Mouse (Mus musculus) forebrain, embryonic 13.5 days (tissue): ENCODE data around the gene Dlg2. TPM values are rescaled to one million over a fixed set of nuclear protein-coding genes. Genes with fewer than 3 reads are reported as not detected.

ENCODE experiments used
- ATAC-seq: fragments of 200-750 bp; cut with Nextera tagmentation; 2 replicates; pipeline ENCODE4 v1.8.0; 2017
- H3K27ac ChIP-seq: fragments of 300-500 bp; sonication (generic); 2 replicates; pipeline ENCODE4 v1.5.1; 2015; ENCODE audit warnings: inconsistent platforms, mild to moderate bottlenecking, moderate library complexity
- H3K27me3 ChIP-seq: fragments of 300-500 bp; sonication (generic); 2 replicates; pipeline ENCODE4 v1.6.1; 2015; ENCODE audit warnings: mild to moderate bottlenecking, inconsistent platforms
- H3K36me3 ChIP-seq: fragments of 300-500 bp; sonication (generic); 2 replicates; pipeline ENCODE4 v1.6.1; 2015; ENCODE audit warnings: mild to moderate bottlenecking, inconsistent platforms; ENCODE audit not compliant: poor library complexity, severe bottlenecking
- H3K4me1 ChIP-seq: fragments of 300-500 bp; sonication (generic); 2 replicates; pipeline ENCODE4 v1.6.1; 2015; ENCODE audit warnings: inconsistent platforms
- H3K4me2 ChIP-seq: fragments of 300-500 bp; sonication (generic); 2 replicates; pipeline ENCODE4 v1.6.1; 2015; ENCODE audit warnings: inconsistent platforms, mild to moderate bottlenecking, moderate library complexity
- H3K4me3 ChIP-seq: fragments of 300-500 bp; sonication (generic); 2 replicates; pipeline ENCODE4 v1.5.1; 2015; ENCODE audit warnings: mild to moderate bottlenecking, inconsistent platforms
- H3K9ac ChIP-seq: fragments of 300-500 bp; sonication (generic); 2 replicates; pipeline ENCODE4 v1.6.1; 2015; ENCODE audit warnings: mild to moderate bottlenecking, inconsistent platforms
- H3K9me3 ChIP-seq: fragments of 300-500 bp; sonication (generic); replicated peaks from 2 replicates; pipeline ENCODE4 v1.6.1; 2016; ENCODE audit warnings: inconsistent platforms
- WGBS: fragments of 180-500 bp; shearing (Covaris S2); methylation state at CpG from one replicate; pipeline ENCODE4 v1.1.7; 2015; 5-methylcytosine and 5-hydroxymethylcytosine counted together
- polyA plus RNA-seq: library from polyadenylated mRNA; unstranded; fragments of >200 nt; fragmentation: Nextera tagmentation; extraction: Ambion mirVana; gene quantifications from 2 replicates; pipeline ENCODE4 v1.2.1, GENCODE M21; 2015

The Dlg2 gene
- polyA plus RNA-seq, 1 experiment from 2014 or later = 10.1 TPM

GRCm38 (mm10) chr7:91785871-91786270 lies 1309.4 kb downstream of the Dlg2 start:
- WGBS = 80% methylated on average over 3 of the region's 3 CpGs
- Histone ChIP-seq H3K9ac (no peak overlapping the region), H3K4me2 (no peak overlapping the region), H3K4me3 (no peak overlapping the region), H3K27ac (no peak overlapping the region), H3K4me1 (peaks cover 5% of the 10 kb centered on the region; the same call in 1 of the 2 replicates), H3K36me3 (no peaks in the 10 kb centered on the region), H3K27me3 (no peaks in the 10 kb centered on the region), H3K9me3 (no peaks in the 10 kb centered on the region)
- ATAC-seq = no peak

GRCm38 (mm10) chr7:91790949-91791564 lies 1314.6 kb downstream of the Dlg2 start:
- Histone ChIP-seq H3K9me3 (no peaks in the 10 kb centered on the region), H3K4me1 (no peaks in the 10 kb centered on the region), H3K27ac (no peak overlapping the region), H3K36me3 (no peaks in the 10 kb centered on the region), H3K4me2 (no peak overlapping the region), H3K27me3 (no peaks in the 10 kb centered on the region), H3K9ac (no peak overlapping the region), H3K4me3 (no peak overlapping the region)
- WGBS = 76% methylated on average over 4 of the region's 4 CpGs
- ATAC-seq = no peak

- Histone ChIP-seq H3K27ac (no peak overlapping the region), H3K9ac (no peak overlapping the region), H3K4me3 (no peak overlapping the region), H3K4me2 (no peak overlapping the region), H3K27me3 (no peaks in the 10 kb centered on the region), H3K4me1 (no peaks in the 10 kb centered on the region; the same call in 1 of the 2 replicates), H3K9me3 (no peaks in the 10 kb centered on the region), H3K36me3 (no peaks in the 10 kb centered on the region)
- 6% methylated on average over 4 of the region's 4 CpGs for WGBS
- ATAC-seq = 0 out of 2 replicates have a peak, but pooled peaks have one; percentile 36
These were observed 1330.2 kb downstream of the Dlg2 start for GRCm38 (mm10) chr7:91806632-91807031.

- WGBS = 23% methylated on average over 2 of the region's 2 CpGs
- H3K9ac ChIP-seq = no peak overlapping the region
- H3K4me3 ChIP-seq = no peak overlapping the region
- no peak overlapping the region for H3K27ac ChIP-seq
- H3K4me1 ChIP-seq = no peaks in the 10 kb centered on the region; the same call in 1 of the 2 replicates
- H3K4me2 ChIP-seq = no peak overlapping the region
- H3K9me3 ChIP-seq = no peaks in the 10 kb centered on the region
- H3K27me3 ChIP-seq = no peaks in the 10 kb centered on the region
- no peaks in the 10 kb centered on the region for H3K36me3 ChIP-seq
- ATAC-seq = no peak
These were observed 1334.3 kb downstream of the Dlg2 start for GRCm38 (mm10) chr7:91810774-91811173.

- Histone ChIP-seq H3K4me2 (no peak overlapping the region), H3K4me1 (no peaks in the 10 kb centered on the region), H3K27ac (no peak overlapping the region), H3K27me3 (no peaks in the 10 kb centered on the region), H3K9me3 (no peaks in the 10 kb centered on the region), H3K4me3 (no peak overlapping the region), H3K9ac (no peak overlapping the region), H3K36me3 (no peaks in the 10 kb centered on the region)
- WGBS = 76% methylated on average over 1 of the region's 1 CpGs
- ATAC-seq = no peak
These were observed 1341.5 kb downstream of the Dlg2 start for GRCm38 (mm10) chr7:91818004-91818403.

GRCm38 (mm10) chr7:91832207-91832606 lies 1355.7 kb downstream of the Dlg2 start:
- Histone ChIP-seq H3K4me3 (no peak overlapping the region), H3K27me3 (no peaks in the 10 kb centered on the region), H3K36me3 (no peaks in the 10 kb centered on the region), H3K9me3 (no peaks in the 10 kb centered on the region), H3K27ac (no peak overlapping the region), H3K9ac (no peak overlapping the region), H3K4me1 (no peaks in the 10 kb centered on the region), H3K4me2 (no peak overlapping the region)
- ATAC-seq = no peak
- WGBS = 84% methylated on average over 5 of the region's 5 CpGs

- 0 out of 2 replicates have a peak, but pooled peaks have one; percentile 19 for ATAC-seq
- Histone ChIP-seq H3K9me3 (no peaks in the 10 kb centered on the region), H3K4me3 (no peak overlapping the region), H3K4me2 (no peak overlapping the region), H3K27me3 (no peaks in the 10 kb centered on the region), H3K9ac (no peak overlapping the region), H3K27ac (no peak overlapping the region), H3K4me1 (no peaks in the 10 kb centered on the region), H3K36me3 (no peaks in the 10 kb centered on the region)
- 50% methylated on average over 1 of the region's 1 CpGs for WGBS
These were observed 1369.3 kb downstream of the Dlg2 start for GRCm38 (mm10) chr7:91845723-91846122.

GRCm38 (mm10) chr7:91849364-91849763 lies 1372.9 kb downstream of the Dlg2 start:
- ATAC-seq = no peak
- H3K4me2 ChIP-seq = no peak overlapping the region
- no peak overlapping the region for H3K4me3 ChIP-seq
- no peak overlapping the region for H3K9ac ChIP-seq
- no peaks in the 10 kb centered on the region for H3K27me3 ChIP-seq
- no peaks in the 10 kb centered on the region for H3K36me3 ChIP-seq
- H3K27ac ChIP-seq = no peak overlapping the region
- no peaks in the 10 kb centered on the region for H3K4me1 ChIP-seq
- no peaks in the 10 kb centered on the region for H3K9me3 ChIP-seq

- WGBS = 54% methylated on average over 4 of the region's 4 CpGs
- H3K9ac ChIP-seq = no peak overlapping the region
- no peak for ATAC-seq
These were observed 1377.2 kb downstream of the Dlg2 start for GRCm38 (mm10) chr7:91853653-91854052.

GRCm38 (mm10) chr7:91856931-91857330 lies 1380.5 kb downstream of the Dlg2 start:
- Histone ChIP-seq H3K27me3 (no peaks in the 10 kb centered on the region), H3K9me3 (no peaks in the 10 kb centered on the region)
- 93% methylated on average over 2 of the region's 2 CpGs for WGBS

More at GRCm38 (mm10) chr7:91853653-91854052, 1377.2 kb downstream of the Dlg2 start:
- Histone ChIP-seq H3K27me3 (no peaks in the 10 kb centered on the region), H3K9me3 (no peaks in the 10 kb centered on the region), H3K4me2 (no peak overlapping the region), H3K27ac (no peak overlapping the region), H3K4me3 (no peak overlapping the region), H3K4me1 (no peaks in the 10 kb centered on the region), H3K36me3 (no peaks in the 10 kb centered on the region)

GRCm38 (mm10) chr7:91862806-91863531 lies 1386.5 kb downstream of the Dlg2 start:
- Histone ChIP-seq H3K27ac (no peak overlapping the region), H3K36me3 (no peaks in the 10 kb centered on the region), H3K9ac (no peak overlapping the region), H3K9me3 (no peaks in the 10 kb centered on the region), H3K27me3 (no peaks in the 10 kb centered on the region), H3K4me2 (no peak overlapping the region), H3K4me3 (no peak overlapping the region), H3K4me1 (no peaks in the 10 kb centered on the region)
- 63% methylated on average over 5 of the region's 5 CpGs for WGBS
- ATAC-seq = peak; percentile 92

More at GRCm38 (mm10) chr7:91856931-91857330, 1380.5 kb downstream of the Dlg2 start:
- no peaks in the 10 kb centered on the region for H3K36me3 ChIP-seq
- no peak overlapping the region for H3K27ac ChIP-seq
- no peak overlapping the region for H3K4me3 ChIP-seq
- no peak overlapping the region for H3K4me2 ChIP-seq
- H3K4me1 ChIP-seq = no peaks in the 10 kb centered on the region
- ATAC-seq = no peak
- no peak overlapping the region for H3K9ac ChIP-seq

- H3K4me1 ChIP-seq = no peaks in the 10 kb centered on the region
- H3K36me3 ChIP-seq = no peaks in the 10 kb centered on the region
- no peak overlapping the region for H3K4me3 ChIP-seq
- WGBS = 63% methylated on average over 1 of the region's 1 CpGs
- no peak for ATAC-seq
- H3K27me3 ChIP-seq = no peaks in the 10 kb centered on the region
- H3K4me2 ChIP-seq = no peak overlapping the region
- no peaks in the 10 kb centered on the region for H3K9me3 ChIP-seq
- H3K27ac ChIP-seq = no peak overlapping the region
- no peak overlapping the region for H3K9ac ChIP-seq
These were observed 1392.4 kb downstream of the Dlg2 start for GRCm38 (mm10) chr7:91868919-91869318.
